Mouse (Mus musculus) retina, embryonic 14.5 days (tissue): ENCODE measurements around the gene Spn.
"Not testable (repeated sequence)": the region's sequence is repeated elsewhere in the genome, so short reads cannot be mapped to it uniquely, and the experiment has no call there.

ENCODE experiments used
- DNase-seq: peaks from one replicate; pipeline ENCODE4 v3.0.0-alpha.2; 2015; ENCODE audit warnings: low spot score

Gene Spn

GRCm38 (mm10) chr7:127137262-127138017, at the start of gene Spn:
TSS of gene Spn (minus strand) at chr7:127137823.
- DNase-seq = no peak

DNA sequence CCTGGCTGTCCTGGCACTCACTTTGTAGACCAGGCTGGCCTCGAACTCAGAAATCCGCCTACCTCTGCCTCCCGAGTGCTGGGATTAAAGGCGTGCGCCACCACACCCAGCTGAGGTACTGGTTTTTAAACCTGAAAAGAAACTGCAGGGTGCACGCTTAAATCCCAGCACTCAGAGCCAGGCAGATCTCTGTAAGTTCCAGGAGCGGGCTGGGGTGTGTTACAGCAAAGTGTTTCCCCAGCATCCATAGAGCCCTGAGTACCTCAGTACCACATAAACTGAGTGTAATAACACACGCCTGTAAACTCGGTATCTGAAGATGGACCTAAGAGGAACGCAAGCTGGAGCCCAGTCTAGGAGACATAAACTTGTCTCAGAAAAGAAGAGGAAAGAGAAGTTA, 49.7 kb upstream of the Spn start:
- no peak for DNase-seq

DNA sequence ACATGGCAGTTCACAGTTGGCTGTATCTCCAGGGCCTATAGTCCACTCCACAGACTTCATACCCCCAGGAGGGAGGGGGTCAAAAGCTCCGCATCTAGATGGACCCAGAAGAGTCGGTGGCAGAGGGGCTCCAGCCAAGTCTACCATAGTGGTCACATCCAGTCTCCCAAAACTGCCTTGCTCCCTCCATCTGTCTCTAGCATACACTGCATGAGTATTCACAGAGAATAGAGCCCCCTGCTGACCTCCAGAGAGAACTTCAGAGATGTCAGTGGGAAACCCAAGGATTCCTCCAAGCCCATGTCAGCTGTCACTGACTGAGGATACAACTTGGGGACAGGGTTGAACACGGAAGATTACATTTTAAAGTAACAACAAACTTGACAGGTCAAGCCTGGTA, 48.0 kb upstream of the Spn start:
- DNase-seq = peak; percentile 66

DNA sequence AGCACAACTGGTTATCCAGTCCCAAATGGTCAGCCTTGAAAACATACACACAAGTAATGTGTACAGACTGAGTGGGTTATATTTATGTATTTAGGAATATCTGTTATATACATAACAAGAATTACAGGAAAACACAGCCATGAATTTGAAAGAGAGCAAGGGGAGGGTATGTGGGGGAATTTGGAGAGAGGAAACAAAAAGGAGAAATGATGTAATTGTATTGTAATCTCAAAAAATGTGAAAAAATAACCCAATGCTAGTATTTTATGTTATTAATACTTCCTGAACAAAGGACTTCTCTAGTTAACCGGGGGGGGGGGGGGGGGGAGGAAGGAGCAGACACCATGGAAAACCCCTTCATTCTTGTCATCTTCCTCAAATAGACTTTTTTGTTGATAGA, 47.1 kb upstream of the Spn start:
- no peak for DNase-seq

- peak; percentile 14 for DNase-seq
Measured at GRCm38 (mm10) chr7:127183828-127184227, 46.2 kb upstream of the Spn start.

- DNase-seq = no peak
Measured at GRCm38 (mm10) chr7:127183345-127183744, 45.7 kb upstream of the Spn start.

DNA sequence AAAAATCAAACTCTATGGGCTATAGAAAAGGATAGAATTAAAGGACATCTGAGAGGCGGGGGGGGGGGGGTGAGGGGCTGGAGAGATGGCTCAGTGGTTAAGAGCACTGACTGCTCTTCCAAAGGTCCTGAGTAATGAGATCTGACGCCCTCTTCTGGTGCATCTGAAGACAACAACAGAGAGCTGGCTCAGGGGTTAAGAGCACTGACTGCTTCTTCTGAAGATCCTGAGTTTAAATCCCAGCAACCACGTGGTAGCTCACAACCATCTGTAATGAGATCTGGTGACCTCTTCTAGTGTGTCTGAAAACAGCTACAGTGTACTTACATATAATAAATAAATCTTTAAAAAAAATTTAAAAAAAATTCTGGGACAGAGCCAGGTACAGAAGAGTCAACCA, 44.1 kb upstream of the Spn start:
- DNase-seq = not testable (repeated sequence)

GRCm38 (mm10) chr7:127180783-127181182, 43.2 kb upstream of the Spn start:
- DNase-seq = no peak

GRCm38 (mm10) chr7:127176937-127177336, 39.3 kb upstream of the Spn start:
- no peak for DNase-seq

DNA sequence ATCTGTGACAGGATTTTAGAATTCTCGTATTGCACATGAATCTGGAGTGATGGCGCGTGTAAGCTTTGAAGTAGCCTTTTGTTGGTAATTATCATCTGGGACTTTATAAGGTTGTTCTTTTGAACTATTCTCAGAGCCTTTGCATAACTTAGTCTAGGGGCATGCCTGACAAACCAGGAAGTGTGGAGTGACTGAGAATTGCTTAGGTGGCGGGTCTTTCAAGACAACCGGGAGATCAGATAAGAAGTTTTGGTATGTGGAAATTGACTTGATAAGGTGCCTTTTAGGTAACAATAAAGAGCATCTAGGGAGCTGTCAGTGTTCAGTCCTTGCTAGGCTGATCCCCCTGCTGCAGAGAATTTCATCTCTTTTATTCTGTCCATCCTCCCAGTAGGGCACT, 28.9 kb upstream of the Spn start:
- DNase-seq = no peak

- DNase-seq = no peak
Measured at GRCm38 (mm10) chr7:127165607-127166493, 28.2 kb upstream of the Spn start.

GRCm38 (mm10) chr7:127164002-127164401, 26.4 kb upstream of the Spn start:
- no peak for DNase-seq

DNA sequence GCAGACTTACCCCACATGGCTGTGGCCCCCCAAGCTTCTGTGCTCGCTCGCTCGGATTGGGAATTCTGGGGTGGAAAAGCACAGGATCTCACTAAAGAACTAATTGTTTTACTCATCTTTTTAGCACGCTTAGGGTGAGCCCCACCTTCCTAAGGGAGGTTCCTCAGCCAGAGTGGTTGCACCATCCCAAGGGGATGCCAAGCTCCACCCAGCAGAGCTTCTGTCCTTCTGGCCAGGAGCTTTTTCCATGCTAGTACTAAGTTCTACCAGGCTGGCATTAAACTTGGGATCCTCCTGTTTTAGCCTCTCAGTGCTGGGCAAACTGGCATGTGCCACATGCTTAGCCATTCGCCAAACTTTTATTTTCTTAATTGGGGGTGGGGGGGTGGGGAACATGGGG, 24.9 kb upstream of the Spn start:
- no peak for DNase-seq

GRCm38 (mm10) chr7:127157548-127157947, 19.9 kb upstream of the Spn start:
- no peak for DNase-seq

- no peak for DNase-seq
Measured at GRCm38 (mm10) chr7:127153477-127153876, 15.9 kb upstream of the Spn start.

- DNase-seq = no peak
Measured at GRCm38 (mm10) chr7:127152464-127152863, 14.8 kb upstream of the Spn start.

DNA sequence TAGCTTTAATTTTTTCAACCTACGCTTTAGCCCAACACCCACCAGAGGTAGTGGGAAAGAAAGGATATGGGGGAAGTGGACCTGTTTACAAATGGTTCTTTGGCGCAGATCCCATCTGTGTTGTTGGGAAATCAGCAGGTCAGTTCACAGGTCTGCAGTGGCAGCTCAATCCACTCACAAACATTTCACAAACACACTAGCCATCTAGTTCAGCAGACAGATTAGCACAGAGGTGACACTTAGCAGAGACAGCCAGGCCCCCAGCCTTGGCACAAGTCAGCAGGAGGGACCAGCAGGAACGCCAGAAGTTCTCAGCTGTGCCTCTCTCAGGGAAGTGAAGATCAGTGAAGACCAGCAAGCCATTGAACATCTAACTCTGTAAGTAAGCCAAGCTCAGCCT, 10.3 kb upstream of the Spn start:
- no peak for DNase-seq

DNA sequence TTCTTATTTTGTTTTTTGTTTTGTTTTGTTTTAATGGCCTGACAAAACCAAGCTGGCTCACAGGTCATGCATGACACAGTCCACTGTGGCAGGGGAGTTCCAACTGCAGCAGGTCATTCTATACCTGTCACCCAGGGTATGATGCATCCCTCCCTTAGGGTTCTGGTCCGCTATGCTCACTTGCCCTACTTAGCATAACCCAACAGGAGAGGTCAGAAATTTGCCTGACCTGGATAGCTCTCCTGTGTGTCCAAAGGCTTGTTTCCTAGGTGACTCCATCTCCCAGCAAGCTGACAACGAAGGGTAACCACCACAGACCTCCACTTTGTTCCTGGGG, 8.6 kb upstream of the Spn start:
- no peak for DNase-seq

GRCm38 (mm10) chr7:127145387-127146266, 8.0 kb upstream of the Spn start:
- DNase-seq = peak; percentile 24

GRCm38 (mm10) chr7:127144412-127144811, 6.8 kb upstream of the Spn start:
- no peak for DNase-seq

DNA sequence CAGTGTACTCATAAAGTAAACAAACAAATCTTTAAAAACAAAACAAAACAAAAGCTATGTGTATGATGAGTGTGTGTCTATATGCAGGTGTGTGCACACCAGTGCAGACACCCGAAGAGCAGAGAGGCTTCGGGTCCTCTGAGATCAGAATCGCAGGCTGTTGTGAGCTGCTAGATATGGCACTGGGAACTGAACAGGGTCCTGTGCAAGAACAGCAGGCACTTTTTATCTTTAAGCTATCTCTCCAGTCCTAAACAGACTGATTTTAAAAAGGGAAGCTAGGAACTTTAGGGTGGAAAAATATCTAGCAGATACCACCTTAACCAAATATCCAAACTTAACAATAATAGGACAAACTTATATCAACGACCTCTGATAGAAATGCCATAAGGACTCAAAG, 5.0 kb upstream of the Spn start:
- DNase-seq = no peak

DNA sequence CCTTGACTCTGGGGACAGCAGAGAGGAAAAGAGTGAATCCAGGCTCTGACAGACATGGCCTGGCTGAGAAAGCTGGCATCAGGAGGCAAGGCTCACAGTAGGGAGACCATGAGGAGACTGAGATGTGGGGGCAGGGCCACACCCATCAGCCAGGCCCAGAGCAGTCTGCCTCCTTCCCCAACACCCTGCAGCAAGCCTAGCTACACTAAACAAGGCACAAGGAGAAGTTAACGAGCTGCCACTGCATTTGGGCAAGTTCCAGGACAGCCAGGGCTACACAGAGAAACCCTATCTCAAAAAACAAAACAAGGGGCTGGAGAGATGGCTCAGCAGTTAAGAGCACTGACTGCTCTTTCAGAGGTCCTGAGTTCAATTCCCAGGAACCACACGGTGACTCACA, 4.6 kb upstream of the Spn start:
- no peak for DNase-seq
